Mouse (Mus musculus) heart, embryonic 10.5 days (tissue): ENCODE measurements around the gene Bmp8b. TPM values are rescaled to one million over a fixed set of nuclear protein-coding genes. Genes with fewer than 3 reads are reported as not detected.
"Not testable (repeated sequence)": the region's sequence is repeated elsewhere in the genome, so short reads cannot be mapped to it uniquely, and the experiment has no call there.

Source experiments
- DNase-seq: peaks from one replicate; pipeline ENCODE4 v3.0.0-alpha.2; 2017; ENCODE audit warnings: low spot score
- H3K27ac ChIP-seq: fragments of 300-500 bp; sonication (generic); 2 replicates; pipeline ENCODE4 v1.5.1; 2016; ENCODE audit warnings: mild to moderate bottlenecking
- H3K27me3 ChIP-seq: fragments of 300-500 bp; sonication (generic); 2 replicates; pipeline ENCODE4 v1.6.1; 2016; ENCODE audit warnings: mild to moderate bottlenecking; ENCODE audit not compliant: poor library complexity, insufficient read depth, severe bottlenecking
- H3K36me3 ChIP-seq: fragments of 300-500 bp; sonication (generic); 2 replicates; pipeline ENCODE4 v1.6.1; 2016; ENCODE audit warnings: mild to moderate bottlenecking, moderate library complexity
- H3K4me1 ChIP-seq: fragments of 300-500 bp; sonication (generic); 2 replicates; pipeline ENCODE4 v1.6.1; 2016; ENCODE audit warnings: mild to moderate bottlenecking
- H3K4me3 ChIP-seq: fragments of 300-500 bp; sonication (generic); 2 replicates; pipeline ENCODE4 v1.5.1; 2016; ENCODE audit warnings: mild to moderate bottlenecking, moderate library complexity
- H3K9me3 ChIP-seq: fragments of 300-500 bp; sonication (generic); 2 replicates; pipeline ENCODE4 v1.6.1; 2016; ENCODE audit warnings: mild to moderate bottlenecking, moderate library complexity
- WGBS: fragments of 180-500 bp; shearing (Covaris S2); methylation state at CpG from one replicate; pipeline ENCODE4 v1.1.7; 2016; 5-methylcytosine and 5-hydroxymethylcytosine counted together
- polyA plus RNA-seq: library from polyadenylated mRNA; unstranded; fragments of >200 nt; fragmentation: Nextera tagmentation; extraction: Ambion mirVana; gene quantifications from 2 replicates; pipeline ENCODE4 v1.2.1, GENCODE M21; 2016

Bmp8b gene
- polyA plus RNA-seq, 1 experiment from 2014 or later, result 0.84 TPM

- H3K4me3 ChIP-seq, result no peak overlapping the region
- peaks cover 10% of the 10 kb centered on the region for H3K27me3 ChIP-seq
- no peaks in the 10 kb centered on the region for H3K9me3 ChIP-seq
- no peak overlapping the region for H3K27ac ChIP-seq
- no peak for DNase-seq
- 87% methylated on average over 4 of the region's 4 CpGs for WGBS
- H3K36me3 ChIP-seq, result no peaks in the 10 kb centered on the region
- H3K4me1 ChIP-seq, result no peaks in the 10 kb centered on the region
Observed at GRCm38 (mm10) chr4:123086381-123086780, 18.6 kb upstream of the Bmp8b start.

GRCm38 (mm10) chr4:123092621-123093020 is 12.3 kb upstream of the Bmp8b start:
- DNase-seq, result no peak
- Histone ChIP-seq H3K27me3 (peaks cover 4% of the 10 kb centered on the region; the same call in 1 of the 2 replicates), H3K4me3 (no peak overlapping the region), H3K4me1 (peaks cover 9% of the 10 kb centered on the region), H3K27ac (no peak overlapping the region), H3K9me3 (no peaks in the 10 kb centered on the region), H3K36me3 (no peaks in the 10 kb centered on the region)
- WGBS, result 61% methylated on average over 5 of the region's 5 CpGs

GRCm38 (mm10) chr4:123093064-123093776 is 11.7 kb upstream of the Bmp8b start:
- Histone ChIP-seq H3K27me3 (peaks cover 4% of the 10 kb centered on the region; the same call in 1 of the 2 replicates), H3K9me3 (no peaks in the 10 kb centered on the region), H3K36me3 (no peaks in the 10 kb centered on the region), H3K27ac (no peak overlapping the region), H3K4me1 (peaks cover 9% of the 10 kb centered on the region), H3K4me3 (peak overlapping the region; percentile 33)
- no peak for DNase-seq
- WGBS, result 35% methylated on average over 17 of the region's 17 CpGs

GRCm38 (mm10) chr4:123093869-123094268 is 11.1 kb upstream of the Bmp8b start:
- Histone ChIP-seq H3K9me3 (no peaks in the 10 kb centered on the region), H3K4me3 (peak overlapping the region; percentile 33; the same call in 1 of the 2 replicates), H3K36me3 (no peaks in the 10 kb centered on the region), H3K4me1 (peaks cover 9% of the 10 kb centered on the region), H3K27me3 (peaks cover 4% of the 10 kb centered on the region; the same call in 1 of the 2 replicates), H3K27ac (no peak overlapping the region)
- no peak for DNase-seq
- WGBS, result 30% methylated on average over 9 of the region's 9 CpGs

- no peaks in the 10 kb centered on the region for H3K36me3 ChIP-seq
- 18% methylated on average over 24 of the region's 24 CpGs for WGBS
- H3K27me3 ChIP-seq, result peaks cover 62% of the 10 kb centered on the region
- no peak overlapping the region for H3K27ac ChIP-seq
- H3K9me3 ChIP-seq, result no peaks in the 10 kb centered on the region
- DNase-seq, result no peak
- H3K4me3 ChIP-seq, result peak overlapping the region; percentile 47
- peaks cover 12% of the 10 kb centered on the region for H3K4me1 ChIP-seq
Observed at GRCm38 (mm10) chr4:123105451-123105790, 456 bp downstream of the Bmp8b start.

- Histone ChIP-seq H3K27me3 (peaks cover 62% of the 10 kb centered on the region), H3K4me1 (peaks cover 12% of the 10 kb centered on the region)
- not testable (repeated sequence) for H3K9me3 ChIP-seq, H3K36me3 ChIP-seq, DNase-seq, H3K27ac ChIP-seq, H3K4me3 ChIP-seq
- 76% methylated on average over 7 of the region's 7 CpGs for WGBS
Observed at GRCm38 (mm10) chr4:123105929-123106328, 964 bp downstream of the Bmp8b start.

GRCm38 (mm10) chr4:123106864-123107263 is 1.9 kb downstream of the Bmp8b start:
- Histone ChIP-seq H3K27me3 (peaks cover 60% of the 10 kb centered on the region), H3K9me3 (no peaks in the 10 kb centered on the region), H3K27ac (no peak overlapping the region), H3K4me1 (peaks cover 12% of the 10 kb centered on the region), H3K36me3 (no peaks in the 10 kb centered on the region), H3K4me3 (no peak overlapping the region)
- DNase-seq, result no peak
- 100% methylated on average over 2 of the region's 2 CpGs for WGBS

- H3K4me3 ChIP-seq, result no peak overlapping the region
- H3K36me3 ChIP-seq, result no peaks in the 10 kb centered on the region
- no peaks in the 10 kb centered on the region for H3K9me3 ChIP-seq
- WGBS, result 78% methylated on average over 5 of the region's 5 CpGs
- H3K4me1 ChIP-seq, result peaks cover 12% of the 10 kb centered on the region
- H3K27ac ChIP-seq, result no peak overlapping the region
- DNase-seq, result no peak
- H3K27me3 ChIP-seq, result peaks cover 56% of the 10 kb centered on the region
Observed at GRCm38 (mm10) chr4:123108056-123108455, 3.1 kb downstream of the Bmp8b start.

- Histone ChIP-seq H3K4me1 (0 out of 2 replicates have a peak, but pooled peaks cover under 1% of the 10 kb centered on the region), H3K27me3 (peaks cover 47% of the 10 kb centered on the region), H3K4me3 (no peak overlapping the region), H3K27ac (no peak overlapping the region), H3K36me3 (no peaks in the 10 kb centered on the region), H3K9me3 (no peaks in the 10 kb centered on the region)
- no peak for DNase-seq
- 86% methylated on average over 4 of the region's 4 CpGs for WGBS
Observed at GRCm38 (mm10) chr4:123110751-123111150, 5.8 kb downstream of the Bmp8b start.

- H3K4me3 ChIP-seq, H3K36me3 ChIP-seq, H3K27ac ChIP-seq, H3K4me1 ChIP-seq, H3K9me3 ChIP-seq: not testable (repeated sequence)
- H3K27me3 ChIP-seq, result peaks cover 46% of the 10 kb centered on the region
- DNase-seq, result peak; percentile 57
- 58% methylated on average over 10 of the region's 10 CpGs for WGBS
Observed at GRCm38 (mm10) chr4:123111275-123111983, 6.5 kb downstream of the Bmp8b start.

- no peak for DNase-seq
- WGBS, result 73% methylated on average over 8 of the region's 8 CpGs
- Histone ChIP-seq H3K4me1 (peaks cover 4% of the 10 kb centered on the region; the same call in 1 of the 2 replicates), H3K9me3 (no peaks in the 10 kb centered on the region), H3K4me3 (no peak overlapping the region), H3K27me3 (peaks cover 44% of the 10 kb centered on the region), H3K36me3 (no peaks in the 10 kb centered on the region), H3K27ac (no peak overlapping the region)
Observed at GRCm38 (mm10) chr4:123112216-123112764, 7.3 kb downstream of the Bmp8b start.

- H3K4me3 ChIP-seq, H3K9me3 ChIP-seq, H3K36me3 ChIP-seq, H3K4me1 ChIP-seq, H3K27ac ChIP-seq: not testable (repeated sequence)
- DNase-seq, result peak; percentile 56
- H3K27me3 ChIP-seq, result peaks cover 41% of the 10 kb centered on the region
- 69% methylated on average over 4 of the region's 4 CpGs for WGBS
Observed at GRCm38 (mm10) chr4:123114651-123115050, 9.7 kb downstream of the Bmp8b start.

GRCm38 (mm10) chr4:123116011-123116410 is 11.0 kb downstream of the Bmp8b start, which contains the start of gene Oxct2b:
TSS of gene Oxct2b (plus strand) at chr4:123116266.
- Histone ChIP-seq H3K27me3 (peaks cover 41% of the 10 kb centered on the region), H3K36me3 (no peaks in the 10 kb centered on the region), H3K9me3 (no peaks in the 10 kb centered on the region), H3K27ac (no peak within 1 kb of the TSS), H3K4me3 (peak within 1 kb of the TSS; percentile 51), H3K4me1 (peaks cover 8% of the 10 kb centered on the region; the same call in 1 of the 2 replicates)
- 5% methylated on average over 22 of the region's 22 CpGs for WGBS
- no peak for DNase-seq
